Mouse (Mus musculus) heart, postnatal 0 days (tissue): Measurements from ENCODE around the gene Dab2. TPM values are rescaled to one million over a fixed set of nuclear protein-coding genes. Genes with fewer than 3 reads are reported as not detected.

Experiments used
- ATAC-seq: fragments of 200-750 bp; cut with Nextera tagmentation; 2 replicates; pipeline ENCODE4 v1.8.0; 2017; ENCODE audit warnings: low read depth, moderate number of reproducible peaks, moderate library complexity; ENCODE audit not compliant: insufficient read depth
- DNase-seq: peaks from one replicate; pipeline ENCODE4 v3.0.0-alpha.2; 2016; ENCODE audit warnings: low spot score
- H3K27ac ChIP-seq: fragments of 300-500 bp; sonication (generic); 2 replicates; pipeline ENCODE4 v1.5.1; 2014; ENCODE audit warnings: low read depth, mild to moderate bottlenecking
- H3K27me3 ChIP-seq: fragments of 300-500 bp; sonication (generic); 2 replicates; pipeline ENCODE4 v1.6.1; 2014; ENCODE audit warnings: low read length, mixed read lengths; ENCODE audit not compliant: control insufficient read depth, insufficient read depth
- H3K36me3 ChIP-seq: fragments of 300-500 bp; sonication (generic); replicated peaks from 2 replicates; pipeline ENCODE4 v1.6.1; 2014; ENCODE audit warnings: low read length, mixed read lengths; ENCODE audit not compliant: control insufficient read depth, insufficient read depth
- H3K4me1 ChIP-seq: fragments of 300-500 bp; sonication (generic); 2 replicates; pipeline ENCODE4 v1.6.1; 2014; ENCODE audit warnings: antibody characterized with exemption; ENCODE audit not compliant: control insufficient read depth, insufficient read depth
- H3K4me2 ChIP-seq: fragments of 300-500 bp; sonication (generic); 2 replicates; pipeline ENCODE4 v1.6.1; 2014; ENCODE audit warnings: low read depth, mild to moderate bottlenecking, low read length, moderate library complexity
- H3K4me3 ChIP-seq: fragments of 300-500 bp; sonication (generic); 2 replicates; pipeline ENCODE4 v1.5.1; 2014; ENCODE audit warnings: low read depth, low read length
- H3K9ac ChIP-seq: fragments of 300-500 bp; sonication (generic); replicated peaks from 2 replicates; pipeline ENCODE4 v1.6.1; 2014; ENCODE audit warnings: low read depth, low read length, mixed read lengths
- H3K9me3 ChIP-seq: fragments of 300-500 bp; sonication (generic); replicated peaks from 2 replicates; pipeline ENCODE4 v1.6.1; 2016; ENCODE audit warnings: low read length; ENCODE audit not compliant: control insufficient read depth
- CTCF ChIP-seq: IDR thresholded peaks from 2 replicates; pipeline ENCODE4 v1.5.1; 2016; ENCODE audit warnings: antibody characterized with exemption, control low read depth, low read depth
- EP300 ChIP-seq: IDR thresholded peaks from 2 replicates; pipeline ENCODE4 v1.6.1; 2016; ENCODE audit warnings: antibody characterized with exemption, low read depth
- WGBS: fragments of 180-500 bp; shearing (Covaris S2); extraction: QIAGEN DNeasy Blood & Tissue Kit; methylation state at CpG from one replicate; pipeline ENCODE4 v1.1.7; 2014; 5-methylcytosine and 5-hydroxymethylcytosine counted together
- polyA plus RNA-seq: library from polyadenylated mRNA; unstranded; fragments of >200 nt; fragmentation: Nextera tagmentation; extraction: Ambion mirVana; gene quantifications from 2 replicates; pipeline ENCODE4 v1.2.1, GENCODE M21; 2015
- total RNA-seq: library from RNA; depleted of rRNA; stranded (reverse); fragments of >200 nt; gene quantifications from 2 replicates; pipeline ENCODE4 v1.2.3, GENCODE M21; 2014; ENCODE audit warnings: low replicate concordance

The Dab2 gene
- total and polyA plus RNA-seq, 2 experiments from 2014 or later = 9.4 to 11.3 TPM

DNA sequence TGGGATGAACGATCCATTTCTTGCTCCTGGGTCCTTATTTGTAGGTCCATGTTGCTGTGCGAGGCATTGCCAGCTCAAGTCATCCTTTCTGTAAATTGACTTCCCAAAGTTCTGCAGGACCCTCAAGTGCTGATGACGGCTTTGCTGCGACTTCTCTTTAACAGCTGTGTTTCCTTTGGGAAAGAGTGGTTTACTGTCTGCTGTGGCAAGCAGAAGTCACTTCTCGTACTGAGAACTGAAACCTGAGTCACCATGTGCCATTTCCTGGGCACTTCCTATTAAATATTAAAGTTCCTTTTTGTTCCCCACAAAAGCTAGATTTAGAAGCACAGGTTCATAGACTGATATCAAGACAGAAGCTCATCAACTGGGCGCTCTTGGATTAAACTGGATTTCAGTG, 41.8 kb downstream of the Dab2 start:
- 69% methylated on average over 6 of the region's 6 CpGs for WGBS
- ATAC-seq = no peak
- no peak overlapping the region for H3K9ac ChIP-seq
- no peak overlapping the region for H3K27ac ChIP-seq
- no peak overlapping the region for H3K4me2 ChIP-seq
- no peak overlapping the region for H3K4me3 ChIP-seq
- no peaks in the 10 kb centered on the region for H3K27me3 ChIP-seq
- H3K36me3 ChIP-seq = no peaks in the 10 kb centered on the region
- no peaks in the 10 kb centered on the region for H3K9me3 ChIP-seq
- H3K4me1 ChIP-seq = no peaks in the 10 kb centered on the region
- TF ChIP-seq EP300 (no peak), CTCF (no peak)
- DNase-seq = no peak

DNA sequence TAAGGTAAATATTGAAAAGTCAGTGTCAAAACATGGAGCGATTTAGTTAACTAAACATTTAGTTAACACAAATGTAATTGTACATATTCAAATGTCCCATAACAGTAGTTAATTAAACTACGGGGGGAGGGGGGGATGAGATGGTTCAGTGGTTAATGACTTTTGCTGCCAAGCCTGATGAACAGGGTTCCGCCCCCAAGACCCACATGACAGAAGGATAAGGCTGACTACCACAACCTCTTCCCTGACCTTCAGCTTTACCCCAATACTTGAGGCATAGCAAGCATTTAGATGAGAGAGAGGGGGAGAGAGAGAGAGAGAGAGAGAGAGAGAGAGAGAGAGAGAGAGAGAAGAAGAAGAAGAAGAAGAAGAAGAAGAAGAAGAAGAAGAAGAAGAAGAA, 54.3 kb downstream of the Dab2 start:
- Histone ChIP-seq H3K4me1 (no peaks in the 10 kb centered on the region), H3K9me3 (no peaks in the 10 kb centered on the region), H3K4me2 (no peak overlapping the region), H3K27ac (no peak overlapping the region), H3K4me3 (no peak overlapping the region), H3K36me3 (no peaks in the 10 kb centered on the region), H3K9ac (no peak overlapping the region), H3K27me3 (no peaks in the 10 kb centered on the region)
- DNase-seq = no peak
- TF ChIP-seq EP300 (no peak), CTCF (no peak)
- no peak for ATAC-seq
- 88% methylated on average over 3 of the region's 3 CpGs for WGBS

DNA sequence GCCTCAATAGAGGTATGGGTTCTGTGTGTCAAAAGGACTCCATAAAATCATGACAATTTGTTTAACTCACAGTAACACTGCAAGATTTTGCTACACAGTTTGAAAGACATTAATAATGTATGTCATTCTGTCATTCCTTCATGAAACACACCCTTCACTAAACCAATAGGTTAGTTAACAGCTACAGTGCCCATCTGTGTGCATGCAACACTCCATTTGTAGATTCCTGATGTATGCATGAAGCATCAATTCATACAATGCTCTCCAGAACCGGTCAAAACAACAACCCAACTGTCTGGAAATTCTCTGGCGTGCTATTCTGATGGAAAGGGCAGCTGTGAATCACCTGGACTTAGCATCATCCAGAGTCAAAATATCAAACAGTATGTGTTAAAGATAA, 60.3 kb downstream of the Dab2 start:
- Histone ChIP-seq H3K4me1 (no peaks in the 10 kb centered on the region), H3K27ac (no peak overlapping the region), H3K36me3 (no peaks in the 10 kb centered on the region), H3K9me3 (no peaks in the 10 kb centered on the region), H3K9ac (no peak overlapping the region), H3K4me3 (no peak overlapping the region), H3K4me2 (no peak overlapping the region), H3K27me3 (no peaks in the 10 kb centered on the region)
- TF ChIP-seq CTCF (no peak), EP300 (no peak)
- no peak for DNase-seq
- no peak for ATAC-seq
- WGBS = 84% methylated on average over 2 of the region's 2 CpGs

GRCm38 (mm10) chr15:6369974-6370373, 70.4 kb downstream of the Dab2 start:
- 31% methylated on average over 1 of the region's 1 CpGs for WGBS
- Histone ChIP-seq H3K27me3 (no peaks in the 10 kb centered on the region), H3K36me3 (no peaks in the 10 kb centered on the region), H3K4me1 (no peaks in the 10 kb centered on the region), H3K9ac (no peak overlapping the region), H3K9me3 (no peaks in the 10 kb centered on the region), H3K4me2 (no peak overlapping the region), H3K4me3 (no peak overlapping the region), H3K27ac (no peak overlapping the region)
- ATAC-seq (no peak), DNase-seq (no peak)
- TF ChIP-seq EP300 = no peak
- TF ChIP-seq CTCF = no peak

DNA sequence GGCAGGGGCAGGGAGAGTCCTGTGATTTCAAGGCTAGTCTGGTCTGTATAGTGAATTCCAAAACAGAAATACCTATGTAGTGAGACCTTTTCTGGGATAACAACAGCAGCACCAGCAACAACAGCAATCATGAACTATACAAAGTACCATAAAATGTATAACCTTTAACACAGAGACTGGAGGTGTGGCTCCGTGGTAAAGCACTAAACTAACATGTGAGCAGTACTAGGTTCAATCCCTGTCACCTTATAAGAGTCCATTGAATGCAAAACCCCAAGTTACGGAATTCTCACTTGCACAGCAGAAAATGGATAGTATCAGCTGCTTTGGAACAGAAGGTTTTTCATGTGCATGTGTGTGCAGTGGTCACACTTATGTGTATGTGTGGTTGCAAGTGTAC, 71.9 kb downstream of the Dab2 start:
- ATAC-seq = no peak
- no peak overlapping the region for H3K4me3 ChIP-seq
- H3K9ac ChIP-seq = no peak overlapping the region
- no peaks in the 10 kb centered on the region for H3K36me3 ChIP-seq
- H3K4me1 ChIP-seq = no peaks in the 10 kb centered on the region
- no peak overlapping the region for H3K27ac ChIP-seq
- no peak overlapping the region for H3K4me2 ChIP-seq
- TF ChIP-seq CTCF = no peak
- no peak for TF ChIP-seq EP300
- no peaks in the 10 kb centered on the region for H3K9me3 ChIP-seq
- WGBS = 91% methylated on average over 2 of the region's 2 CpGs
- no peaks in the 10 kb centered on the region for H3K27me3 ChIP-seq
- no peak for DNase-seq

DNA sequence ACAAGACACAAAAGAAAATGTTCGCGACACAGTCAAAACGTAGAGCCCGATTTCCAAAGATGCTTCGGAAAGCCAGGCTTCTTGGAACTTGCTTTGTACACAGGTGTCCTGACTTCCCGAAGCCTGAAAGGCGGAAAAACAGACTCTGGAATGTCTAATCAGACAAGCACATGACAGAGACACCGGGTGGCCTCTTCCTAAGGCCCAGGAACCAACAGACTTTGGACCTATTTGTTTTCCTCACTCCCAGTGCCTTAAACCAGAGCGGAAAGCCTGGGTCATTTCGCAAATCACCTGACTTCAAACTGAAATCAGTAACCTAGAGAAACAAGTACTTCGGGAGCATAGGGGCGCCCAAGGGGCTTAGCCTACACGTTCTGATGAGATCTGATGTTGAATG, 75.4 kb downstream of the Dab2 start:
- WGBS = 70% methylated on average over 13 of the region's 13 CpGs
- no peak overlapping the region for H3K9ac ChIP-seq

More for the DNA sequence above, 75.4 kb downstream of the Dab2 start:
- Histone ChIP-seq H3K9me3 (no peaks in the 10 kb centered on the region), H3K4me1 (no peaks in the 10 kb centered on the region), H3K4me2 (no peak overlapping the region), H3K27ac (no peak overlapping the region), H3K27me3 (no peaks in the 10 kb centered on the region), H3K36me3 (no peaks in the 10 kb centered on the region), H3K4me3 (no peak overlapping the region)
- DNase-seq (no peak), ATAC-seq (no peak)
- TF ChIP-seq EP300 (no peak), CTCF (no peak)
